Mouse (Mus musculus) liver, embryonic 14.5 days (tissue): ENCODE results near the gene Ttll11.

Experiments used
- CTCF ChIP-seq: IDR thresholded peaks from 2 replicates; pipeline ENCODE4 v1.5.1; 2016; ENCODE audit warnings: antibody characterized with exemption, low read depth, control low read depth
- EP300 ChIP-seq: IDR thresholded peaks from 2 replicates; pipeline ENCODE4 v1.6.1; 2016; ENCODE audit warnings: antibody characterized with exemption, low read depth

DNA sequence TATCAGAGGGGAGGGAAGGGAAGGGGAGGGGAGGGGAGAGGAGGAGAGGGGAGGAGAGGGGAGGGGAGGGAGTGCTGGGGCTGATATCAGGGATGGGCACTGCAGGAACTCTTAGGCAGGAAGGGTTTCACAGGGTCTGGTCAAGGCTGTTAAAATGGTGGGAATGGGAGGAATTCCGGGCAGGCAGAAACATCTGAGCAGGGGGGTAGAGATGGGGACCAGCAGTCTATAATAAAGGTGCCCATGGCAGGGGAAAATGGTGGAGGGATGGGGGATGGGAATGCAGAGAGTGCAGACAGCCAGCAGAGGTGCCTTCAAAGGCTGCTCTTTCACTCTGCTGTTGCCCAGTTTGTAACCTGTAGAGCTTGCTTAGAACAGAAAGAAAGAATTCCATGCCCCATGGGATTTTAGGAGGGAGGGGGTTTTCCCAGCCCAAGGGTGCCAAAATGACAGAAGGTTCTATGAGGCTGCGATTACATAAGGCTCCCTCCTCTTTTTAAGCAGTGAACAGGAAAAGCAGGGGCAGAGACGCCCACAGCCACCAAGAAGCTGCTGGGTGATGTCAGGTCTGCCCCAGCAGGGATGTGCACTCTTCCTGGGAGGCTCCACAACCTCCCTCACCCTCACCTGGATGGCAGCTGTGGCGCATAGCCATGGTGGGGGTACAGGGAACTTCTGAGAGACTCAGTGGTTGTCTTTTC lies 211.0 kb downstream of the Ttll11 start:
- TF ChIP-seq CTCF (no peak), EP300 (no peak)
